Mouse (Mus musculus) right cerebral cortex, postnatal 10 days (tissue): ENCODE measurements around the gene Kcns1.

Source experiments
- DNase-seq, 2 experiments: peaks; one replicate each; pipeline ENCODE4 v3.0.0; 2021; ENCODE audit warnings: low spot score in 2 of 2

Gene Kcns1

GRCm38 (mm10) chr2:164126533-164126955 lies 44.4 kb downstream of the Kcns1 start:
- peak; percentile 80 to 83 for DNase-seq

- no peak for DNase-seq
Observed at GRCm38 (mm10) chr2:164123169-164123766, 47.6 kb downstream of the Kcns1 start.

- DNase-seq, result no peak
Observed at GRCm38 (mm10) chr2:164119503-164119902, 51.4 kb downstream of the Kcns1 start.

- DNase-seq, result no peak
Observed at GRCm38 (mm10) chr2:164115531-164115930, 55.4 kb downstream of the Kcns1 start.

- no peak for DNase-seq
Observed at GRCm38 (mm10) chr2:164114051-164114450, 56.9 kb downstream of the Kcns1 start.
